Comparison of ENCODE assay signal across 8 mouse cellular contexts in the genomic region with DNA sequence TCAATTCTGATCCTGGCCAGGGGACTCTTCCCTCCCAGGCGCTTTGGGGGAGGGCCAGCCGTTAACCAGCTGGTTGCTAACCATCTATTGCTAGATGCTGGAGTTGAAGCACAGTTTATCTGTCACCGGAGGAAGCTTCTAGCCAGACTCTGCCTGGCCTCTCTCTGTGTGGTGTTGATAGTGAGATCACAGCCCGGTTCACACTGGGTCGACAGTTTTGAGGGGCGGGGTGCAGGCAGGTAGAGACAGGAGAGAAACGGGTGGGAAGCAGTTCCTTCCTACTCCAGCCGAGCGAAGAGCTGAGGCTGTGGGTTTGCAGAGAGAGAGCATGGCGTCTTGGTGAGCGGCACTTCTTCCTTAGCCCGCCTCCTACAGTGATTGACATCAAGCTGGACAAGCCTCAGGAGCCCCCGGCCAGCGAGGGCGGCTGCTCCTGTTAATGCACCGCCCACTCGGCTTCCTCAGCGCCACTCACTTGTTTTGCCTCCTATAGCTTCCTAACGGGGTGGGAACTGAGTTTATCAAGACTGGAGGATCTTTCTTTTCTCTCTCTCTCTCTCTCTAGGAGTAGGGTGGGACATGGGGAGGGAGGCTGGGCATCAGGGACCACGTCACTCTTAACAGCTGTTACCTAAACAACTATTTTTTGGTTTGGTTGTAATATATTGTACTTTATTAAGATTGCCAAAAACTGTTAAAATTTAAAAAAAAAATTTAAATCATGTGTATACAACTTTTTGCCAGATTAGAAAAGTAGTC. TPM values are rescaled to one million over a fixed set of nuclear protein-coding genes. Genes with fewer than 3 reads are reported as not detected.
DNase-seq lines count a peak whose midpoint lies in the region; ATAC-seq and TF ChIP-seq lines count a peak whose summit lies in the region.

No protein-coding gene starts in this region.

- 2% methylated on average over 20 of the region's 20 CpGs for WGBS in heart, embryonic 15.5 days
- WGBS in kidney, postnatal 0 days: 3% methylated on average over 20 of the region's 20 CpGs
- WGBS in liver, embryonic 16.5 days (ENCODE audit: insufficient replicate concordance): 1% methylated on average over 20 of the region's 20 CpGs
- WGBS in stomach, embryonic 15.5 days: 3% methylated on average over 20 of the region's 20 CpGs

- no peaks in the 10 kb centered on the region for H3K9me3 ChIP-seq in heart, embryonic 15.5 days (replicated peaks)
- H3K9me3 ChIP-seq in kidney, postnatal 0 days (replicated peaks; ENCODE audit: low read length): no peaks in the 10 kb centered on the region
- H3K9me3 ChIP-seq in liver, embryonic 16.5 days (replicated peaks; ENCODE audit: control insufficient read depth, low read length): no peaks in the 10 kb centered on the region
- H3K9me3 ChIP-seq in stomach, embryonic 15.5 days: no peaks in the 10 kb centered on the region

- H3K4me3 ChIP-seq in heart, embryonic 15.5 days: peak overlapping the region; percentile 56
- H3K4me3 ChIP-seq in kidney, postnatal 0 days (replicated peaks; ENCODE audit: low read depth, low read length): peak overlapping the region; percentile 29
- H3K4me3 ChIP-seq in liver, embryonic 16.5 days (ENCODE audit: low read depth, low read length): peak overlapping the region; percentile 51
- H3K4me3 ChIP-seq in stomach, embryonic 15.5 days (replicated peaks): peak overlapping the region; percentile 46

- H3K27ac ChIP-seq in heart, embryonic 15.5 days: peak overlapping the region; percentile 72
- H3K27ac ChIP-seq in kidney, postnatal 0 days: peak overlapping the region; percentile 25; the same call in 1 of the 2 replicates
- no peak overlapping the region for H3K27ac ChIP-seq in liver, embryonic 16.5 days (ENCODE audit: low read length)
- H3K27ac ChIP-seq in stomach, embryonic 15.5 days: peak overlapping the region; percentile 78

- DNase-seq in layer of hippocampus, adult 11-12 months (ENCODE audit: low spot score): peak; percentile 52
- no peak for DNase-seq in layer of hippocampus, adult 9-10 months (ENCODE audit: low spot score)
- peak; percentile 24 for DNase-seq in fibroblast of lung, adult 2 months (ENCODE audit: low read depth)
- peak; percentile 94 for DNase-seq in kidney, postnatal 0 days (ENCODE audit: low spot score)
- peak; percentile 78 for DNase-seq in neural tube, embryonic 10.5 days (ENCODE audit: extremely low spot score, low spot score)

- peak; percentile 89 for ATAC-seq in heart, embryonic 15.5 days (replicated peaks; ENCODE audit: insufficient number of reproducible peaks, insufficient read depth, low FRiP score, low read depth)
- peak; percentile 80 for ATAC-seq in kidney, postnatal 0 days (replicated peaks; ENCODE audit: low FRiP score, low read depth)
- peak; percentile 83 for ATAC-seq in liver, embryonic 16.5 days (ENCODE audit: low read depth)
- peak; percentile 86 for ATAC-seq in stomach, embryonic 15.5 days (ENCODE audit: insufficient read depth, low FRiP score, low read depth)

- peaks cover 10% of the 10 kb centered on the region for H3K4me1 ChIP-seq in heart, embryonic 15.5 days (replicated peaks)
- peaks cover 5% of the 10 kb centered on the region; the same call in 1 of the 2 replicates for H3K4me1 ChIP-seq in kidney, postnatal 0 days (replicated peaks; ENCODE audit: insufficient read depth, low read length)
- peaks cover 13% of the 10 kb centered on the region; the same call in 1 of the 2 replicates for H3K4me1 ChIP-seq in liver, embryonic 16.5 days (ENCODE audit: control insufficient read depth, low read depth, low read length)
- peaks cover 9% of the 10 kb centered on the region for H3K4me1 ChIP-seq in stomach, embryonic 15.5 days

- TF ChIP-seq CTCF in kidney, postnatal 0 days (IDR thresholded peaks at IDR 0.05; ENCODE audit: low read depth): no peak

- peak overlapping the region; percentile 79 for H3K4me2 ChIP-seq in heart, embryonic 15.5 days
- H3K4me2 ChIP-seq in kidney, postnatal 0 days (ENCODE audit: low read length): peak overlapping the region; percentile 60
- H3K4me2 ChIP-seq in liver, embryonic 16.5 days (ENCODE audit: low read depth, low read length): peak overlapping the region; percentile 63
- peak overlapping the region; percentile 79 for H3K4me2 ChIP-seq in stomach, embryonic 15.5 days

- peak overlapping the region; percentile 64 for H3K9ac ChIP-seq in heart, embryonic 15.5 days
- H3K9ac ChIP-seq in kidney, postnatal 0 days (ENCODE audit: low read depth, low read length): peak overlapping the region; percentile 46; the same call in 1 of the 2 replicates
- peak overlapping the region; percentile 43; the same call in 1 of the 2 replicates for H3K9ac ChIP-seq in liver, embryonic 16.5 days (ENCODE audit: low read depth, low read length)
- H3K9ac ChIP-seq in stomach, embryonic 15.5 days: peak overlapping the region; percentile 46; the same call in 1 of the 2 replicates

- no peaks in the 10 kb centered on the region for H3K27me3 ChIP-seq in heart, embryonic 15.5 days
- H3K27me3 ChIP-seq in kidney, postnatal 0 days (ENCODE audit: insufficient read depth, low read length): no peaks in the 10 kb centered on the region
- no peaks in the 10 kb centered on the region for H3K27me3 ChIP-seq in liver, embryonic 16.5 days (ENCODE audit: control insufficient read depth, insufficient read depth, low read depth, low read length)
- no peaks in the 10 kb centered on the region for H3K27me3 ChIP-seq in stomach, embryonic 15.5 days (replicated peaks)

- no peaks in the 10 kb centered on the region for H3K36me3 ChIP-seq in heart, embryonic 15.5 days
- no peaks in the 10 kb centered on the region for H3K36me3 ChIP-seq in kidney, postnatal 0 days (ENCODE audit: insufficient read depth, low read length)
- no peaks in the 10 kb centered on the region for H3K36me3 ChIP-seq in liver, embryonic 16.5 days (ENCODE audit: control insufficient read depth, insufficient read depth)
- H3K36me3 ChIP-seq in stomach, embryonic 15.5 days: no peaks in the 10 kb centered on the region

RNA-seq across cellular contexts. Expression of gene Srprb, which starts 21.0 kb away (rescaled TPM):
- 34.4 and 46.1 TPM in 2 replicates for polyA plus RNA-seq in heart, embryonic 15.5 days (2015; fragmentation: Nextera tagmentation; extraction: Ambion mirVana)
- 46.2 and 51.1 TPM in 2 replicates for polyA plus RNA-seq in kidney, postnatal 0 days (2015; fragmentation: Nextera tagmentation; extraction: Ambion mirVana)
- polyA plus RNA-seq in liver, embryonic 16.5 days (2015; fragmentation: Nextera tagmentation; extraction: Ambion mirVana): 16.9 and 17.2 TPM in 2 replicates
- polyA plus RNA-seq in stomach, embryonic 15.5 days (2015; fragmentation: Nextera tagmentation; extraction: Ambion mirVana): 51.6 and 59.3 TPM in 2 replicates

RNA-seq across cellular contexts. Expression of gene Gm20425, which starts 49.1 kb away (rescaled TPM):
- 0.63 and 5.1 TPM in 2 replicates for polyA plus RNA-seq in heart, embryonic 15.5 days (2015; fragmentation: Nextera tagmentation; extraction: Ambion mirVana)
- polyA plus RNA-seq in kidney, postnatal 0 days (2015; fragmentation: Nextera tagmentation; extraction: Ambion mirVana): 1.9 and 3.2 TPM in 2 replicates
- 1.8 and 3.4 TPM in 2 replicates for polyA plus RNA-seq in liver, embryonic 16.5 days (2015; fragmentation: Nextera tagmentation; extraction: Ambion mirVana)
- 5.6 TPM in 1 of 2 replicates, not detected in the other for polyA plus RNA-seq in stomach, embryonic 15.5 days (2015; fragmentation: Nextera tagmentation; extraction: Ambion mirVana)

RNA-seq across cellular contexts. Expression of gene Trf, which starts 49.3 kb away (rescaled TPM):
- 36.7 and 125 TPM in 2 replicates for polyA plus RNA-seq in heart, embryonic 15.5 days (2015; fragmentation: Nextera tagmentation; extraction: Ambion mirVana)
- 23.5 and 26.0 TPM in 2 replicates for polyA plus RNA-seq in kidney, postnatal 0 days (2015; fragmentation: Nextera tagmentation; extraction: Ambion mirVana)
- polyA plus RNA-seq in liver, embryonic 16.5 days (2015; fragmentation: Nextera tagmentation; extraction: Ambion mirVana): 18,368 and 22,262 TPM in 2 replicates
- 195 and 466 TPM in 2 replicates for polyA plus RNA-seq in stomach, embryonic 15.5 days (2015; fragmentation: Nextera tagmentation; extraction: Ambion mirVana)

Comparison
In these comparisons a context has a peak if more than half of its experiments do, and no peak if none do; other contexts are left out.
1. RNA of gene Trf, which starts 49.3 kb away (polyA plus RNA-seq): 18,368 to 22,262 TPM in liver, embryonic 16.5 days; 195 to 466 TPM in stomach, embryonic 15.5 days, 36.7 to 125 TPM in heart, embryonic 15.5 days and 23.5 to 26.0 TPM in kidney, postnatal 0 days; every median in the first group is over 10 times any median in the second.
2. Peak in every context shown above with its lines, with median percentiles within 50 percentile points of each other: ATAC-seq, H3K4me2 ChIP-seq, H3K4me3 ChIP-seq and H3K9ac ChIP-seq.